Mouse (Mus musculus) heart, embryonic 11.5 days (tissue): ENCODE data around the gene Zfp318. TPM values are rescaled to one million over a fixed set of nuclear protein-coding genes. Genes with fewer than 3 reads are reported as not detected.

Experiments used
- ATAC-seq: fragments of 200-750 bp; cut with Nextera tagmentation; replicated peaks from 2 replicates; pipeline ENCODE4 v1.8.0; 2017; ENCODE audit warnings: moderate library complexity; ENCODE audit not compliant: insufficient number of reproducible peaks, low FRiP score, low TSS enrichment
- H3K27ac ChIP-seq: fragments of 300-500 bp; sonication (generic); 2 replicates; pipeline ENCODE4 v1.5.1; 2014; ENCODE audit warnings: mild to moderate bottlenecking, low read depth, low read length
- H3K27me3 ChIP-seq: fragments of 300-500 bp; sonication (generic); 2 replicates; pipeline ENCODE4 v1.6.1; 2014; ENCODE audit warnings: mild to moderate bottlenecking, low read length, mixed read lengths; ENCODE audit not compliant: control insufficient read depth, insufficient read depth
- H3K36me3 ChIP-seq: fragments of 300-500 bp; sonication (generic); 2 replicates; pipeline ENCODE4 v1.6.1; 2014; ENCODE audit warnings: mild to moderate bottlenecking, low read length, moderate library complexity, mixed read lengths; ENCODE audit not compliant: control insufficient read depth, insufficient read depth
- H3K4me1 ChIP-seq: fragments of 300-500 bp; sonication (generic); 2 replicates; pipeline ENCODE4 v1.6.1; 2014; ENCODE audit warnings: low read length; ENCODE audit not compliant: control insufficient read depth, insufficient read depth
- H3K4me2 ChIP-seq: fragments of 300-500 bp; sonication (generic); 2 replicates; pipeline ENCODE4 v1.6.1; 2014; ENCODE audit warnings: mild to moderate bottlenecking, moderate library complexity
- H3K4me3 ChIP-seq: fragments of 300-500 bp; sonication (generic); 2 replicates; pipeline ENCODE4 v1.5.1; 2014; ENCODE audit warnings: low read depth, low read length
- H3K9ac ChIP-seq: fragments of 300-500 bp; sonication (generic); 2 replicates; pipeline ENCODE4 v1.6.1; 2014; ENCODE audit warnings: mild to moderate bottlenecking, low read depth, low read length, moderate library complexity
- H3K9me3 ChIP-seq: fragments of 300-500 bp; sonication (generic); replicated peaks from 2 replicates; pipeline ENCODE4 v1.6.1; 2016; ENCODE audit warnings: low read length; ENCODE audit not compliant: control insufficient read depth
- WGBS: fragments of 180-500 bp; shearing (Covaris S2); extraction: QIAGEN DNeasy Blood & Tissue Kit; methylation state at CpG from one replicate; pipeline ENCODE4 v1.1.7; 2014; ENCODE audit not compliant: insufficient replicate concordance; 5-methylcytosine and 5-hydroxymethylcytosine counted together
- polyA plus RNA-seq: library from polyadenylated mRNA; unstranded; fragments of >200 nt; fragmentation: Nextera tagmentation; extraction: Ambion mirVana; gene quantifications from 2 replicates; pipeline ENCODE4 v1.2.1, GENCODE M21; 2014

Zfp318 gene
- polyA plus RNA-seq: 6.1 and 8.2 TPM in 2 replicates

DNA sequence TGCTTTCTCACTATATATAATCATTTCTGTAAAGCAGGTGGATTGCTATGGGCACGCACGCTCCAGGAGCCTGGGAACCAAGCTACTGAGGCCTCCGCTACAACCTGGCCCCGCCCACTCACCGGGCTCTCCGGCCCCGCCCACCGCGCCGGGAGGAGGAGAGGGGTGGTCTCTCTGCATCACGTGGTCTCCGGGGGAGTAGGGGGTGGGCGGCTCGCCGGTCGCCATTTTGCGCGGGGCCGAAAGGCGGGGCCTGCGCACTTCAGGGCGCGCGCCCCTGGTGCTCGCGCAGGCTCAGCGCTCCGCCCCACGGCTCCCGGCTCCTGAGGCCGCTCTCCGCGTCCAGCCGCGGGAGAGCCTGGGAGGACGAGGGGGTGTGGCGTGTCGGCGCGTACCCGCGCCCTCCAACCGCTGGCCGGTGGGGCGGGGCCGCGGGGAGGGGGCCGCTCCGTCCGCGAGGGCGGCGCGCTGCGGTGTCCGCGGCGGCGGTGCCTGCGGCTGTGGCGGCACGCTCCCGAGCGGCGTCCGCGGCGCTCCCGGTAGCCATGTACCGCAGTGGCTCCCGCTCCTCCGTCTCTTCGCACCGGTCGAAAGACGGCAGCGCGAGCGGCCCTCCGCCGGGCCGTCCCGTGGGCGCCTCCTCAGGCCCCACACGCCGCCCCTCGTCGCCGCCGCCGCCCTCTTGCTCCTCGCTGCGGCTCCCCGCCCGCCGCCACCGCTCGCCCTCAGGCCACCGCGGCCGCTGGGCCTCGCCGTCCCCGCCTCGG lies at the start of gene Zfp318:
Zfp318 (plus strand) TSS at position 438 of the 767 bp plus-strand sequence.
- Histone ChIP-seq H3K27ac (peak within 1 kb of the TSS; percentile 87), H3K9ac (peak within 1 kb of the TSS; percentile 94), H3K4me3 (peak within 1 kb of the TSS; percentile 67), H3K9me3 (no peaks in the 10 kb centered on the region), H3K27me3 (no peaks in the 10 kb centered on the region), H3K4me1 (peaks cover 8% of the 10 kb centered on the region), H3K4me2 (peak within 1 kb of the TSS; percentile 92), H3K36me3 (peaks cover 3% of the 10 kb centered on the region; the same call in 1 of the 2 replicates)
- under 1% methylated on average over 72 of the region's 105 CpGs for WGBS
- ATAC-seq: peak; percentile 98

DNA sequence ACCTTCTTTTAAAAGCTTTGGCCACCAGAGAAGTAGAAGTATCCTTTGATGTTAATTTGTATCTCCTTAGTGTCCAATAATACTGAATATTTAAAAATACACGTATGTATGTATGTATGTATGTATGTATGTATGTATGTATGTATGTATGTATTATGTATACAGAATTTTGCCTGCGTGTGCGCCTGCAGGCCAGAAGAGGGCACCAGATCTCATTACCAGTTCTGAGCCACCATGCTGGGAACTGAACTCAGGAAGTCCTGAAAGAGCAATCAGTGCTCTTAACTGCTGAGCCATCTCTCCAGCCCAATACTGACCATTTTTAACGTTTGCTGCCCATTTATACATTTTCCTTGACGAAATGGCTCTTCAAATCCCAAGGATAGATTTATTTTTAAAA lies 47.1 kb upstream of the Zfp318 start:
- H3K4me2 ChIP-seq: no peak overlapping the region
- no peaks in the 10 kb centered on the region for H3K27me3 ChIP-seq
- no peaks in the 10 kb centered on the region for H3K9me3 ChIP-seq
- H3K4me3 ChIP-seq: no peak overlapping the region
- H3K4me1 ChIP-seq: no peaks in the 10 kb centered on the region
- ATAC-seq: no peak
- H3K36me3 ChIP-seq: no peaks in the 10 kb centered on the region
- 17% methylated on average over 5 of the region's 5 CpGs for WGBS
- H3K9ac ChIP-seq: no peak overlapping the region
- no peak overlapping the region for H3K27ac ChIP-seq

DNA sequence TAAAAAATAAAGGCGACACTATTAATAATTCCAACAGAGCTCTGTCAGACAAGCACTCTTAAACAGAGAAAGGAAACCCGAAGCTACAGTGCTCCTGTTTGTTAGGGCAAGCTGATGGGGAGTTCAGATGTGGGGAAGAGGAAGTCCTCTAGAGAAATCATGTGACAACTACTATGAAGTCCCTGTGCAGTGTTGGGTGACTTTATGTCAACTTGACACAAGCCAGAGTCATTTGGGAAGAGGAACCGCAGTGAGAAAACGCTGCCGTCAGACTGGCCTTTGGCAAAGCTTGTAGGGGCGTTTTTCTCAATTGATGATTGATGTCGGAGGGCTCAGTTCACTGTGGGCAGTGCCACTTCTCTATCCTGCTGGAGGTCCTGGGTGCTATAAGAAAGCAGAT lies 42.3 kb upstream of the Zfp318 start:
- no peak overlapping the region for H3K4me2 ChIP-seq
- H3K4me3 ChIP-seq: no peak overlapping the region
- no peak for ATAC-seq
- H3K27me3 ChIP-seq: no peaks in the 10 kb centered on the region
- WGBS: 48% methylated on average over 7 of the region's 7 CpGs
- no peak overlapping the region for H3K27ac ChIP-seq
- no peaks in the 10 kb centered on the region for H3K4me1 ChIP-seq
- H3K36me3 ChIP-seq: no peaks in the 10 kb centered on the region
- H3K9me3 ChIP-seq: no peaks in the 10 kb centered on the region; the same call in 1 of the 2 replicates
- no peak overlapping the region for H3K9ac ChIP-seq

DNA sequence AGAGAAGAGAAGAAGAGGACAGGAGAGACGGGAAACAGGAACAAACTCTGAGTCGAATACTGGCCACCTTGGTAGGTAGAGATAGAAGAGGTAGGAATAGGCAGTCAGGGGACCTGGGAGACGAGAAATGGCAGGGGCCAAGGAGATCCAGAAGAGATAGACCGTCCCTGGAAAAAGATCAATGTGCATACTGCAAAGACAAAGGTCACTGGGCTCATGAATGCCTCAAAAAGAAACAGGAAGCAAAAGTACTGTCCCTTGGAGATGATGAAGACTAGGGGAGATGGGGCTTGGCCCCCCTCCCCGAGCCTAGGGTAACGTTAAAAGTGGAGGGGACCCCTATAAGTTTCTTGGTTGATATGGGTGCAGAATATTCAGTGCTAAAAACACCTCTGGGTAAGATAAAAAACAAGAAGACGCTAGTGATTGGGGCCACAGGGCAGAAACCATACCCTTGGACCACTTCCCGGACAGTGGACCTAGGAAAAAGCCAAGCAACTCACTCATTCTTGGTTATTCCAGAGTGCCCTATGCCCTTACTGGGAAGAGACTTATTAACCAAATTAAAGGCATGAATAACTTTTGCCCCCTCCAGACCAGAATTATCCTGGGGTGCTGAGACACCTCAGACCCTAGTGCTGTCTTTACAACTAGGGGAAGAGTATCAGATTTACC lies 32.4 kb upstream of the Zfp318 start:
- Histone ChIP-seq H3K9me3 (peaks cover 7% of the 10 kb centered on the region; the same call in 1 of the 2 replicates), H3K9ac (no peak overlapping the region), H3K4me1 (no peaks in the 10 kb centered on the region), H3K27me3 (no peaks in the 10 kb centered on the region), H3K36me3 (no peaks in the 10 kb centered on the region), H3K27ac (no peak overlapping the region), H3K4me2 (no peak overlapping the region), H3K4me3 (no peak overlapping the region)
- WGBS: 80% methylated on average over 8 of the region's 8 CpGs
- no peak for ATAC-seq

DNA sequence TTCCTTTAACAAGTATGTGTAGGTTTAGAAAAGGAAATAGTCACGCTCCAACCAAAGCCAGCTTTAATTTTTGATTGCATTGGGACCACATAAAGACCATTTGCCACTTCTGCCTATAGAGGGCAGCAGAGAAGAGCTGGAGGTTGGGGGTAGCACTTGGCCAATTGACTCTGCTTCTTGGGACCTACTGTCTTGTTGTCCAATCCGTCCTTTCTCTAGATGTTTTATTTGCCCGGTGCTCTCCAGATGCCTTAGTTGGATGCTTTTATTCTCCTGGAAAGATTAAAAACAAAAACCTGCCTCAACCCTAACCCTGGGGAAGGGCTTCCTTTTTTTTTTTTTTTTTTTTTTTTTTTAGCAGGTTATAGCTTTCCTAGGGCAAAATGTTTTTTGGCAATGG lies 11.7 kb upstream of the Zfp318 start:
- ATAC-seq: no peak
- no peaks in the 10 kb centered on the region for H3K27me3 ChIP-seq
- H3K4me1 ChIP-seq: no peaks in the 10 kb centered on the region
- H3K9ac ChIP-seq: no peak overlapping the region
- H3K27ac ChIP-seq: no peak overlapping the region
- H3K4me3 ChIP-seq: no peak overlapping the region
- no peak overlapping the region for H3K4me2 ChIP-seq
- 68% methylated on average over 3 of the region's 3 CpGs for WGBS
- H3K36me3 ChIP-seq: no peaks in the 10 kb centered on the region
- H3K9me3 ChIP-seq: no peaks in the 10 kb centered on the region

DNA sequence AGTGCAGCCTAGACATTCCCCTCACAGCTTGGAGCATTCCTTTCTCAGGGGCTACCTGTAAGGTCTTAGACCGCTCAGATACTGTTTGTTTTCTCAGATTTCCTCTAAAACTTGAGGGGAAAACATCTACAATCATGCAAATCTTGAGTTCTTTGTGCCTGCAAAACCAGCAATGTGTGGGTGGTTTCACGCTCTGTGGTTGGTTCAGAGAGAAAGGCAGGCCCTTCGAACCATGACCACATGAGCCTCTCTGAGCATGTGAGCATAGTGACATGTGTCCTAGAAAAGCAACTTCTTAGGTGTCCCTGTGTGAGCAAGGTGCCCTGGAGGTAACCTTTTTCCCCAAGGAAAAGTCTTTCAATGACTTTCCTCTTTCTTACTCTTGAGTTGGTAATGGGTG lies 5.0 kb upstream of the Zfp318 start:
- 80% methylated on average over 3 of the region's 3 CpGs for WGBS
- no peak for ATAC-seq
- no peaks in the 10 kb centered on the region for H3K36me3 ChIP-seq
- H3K4me2 ChIP-seq: no peak overlapping the region
- no peak overlapping the region for H3K27ac ChIP-seq
- no peak overlapping the region for H3K9ac ChIP-seq
- H3K4me1 ChIP-seq: no peaks in the 10 kb centered on the region
- H3K9me3 ChIP-seq: no peaks in the 10 kb centered on the region
- no peaks in the 10 kb centered on the region for H3K27me3 ChIP-seq
- no peak overlapping the region for H3K4me3 ChIP-seq

DNA sequence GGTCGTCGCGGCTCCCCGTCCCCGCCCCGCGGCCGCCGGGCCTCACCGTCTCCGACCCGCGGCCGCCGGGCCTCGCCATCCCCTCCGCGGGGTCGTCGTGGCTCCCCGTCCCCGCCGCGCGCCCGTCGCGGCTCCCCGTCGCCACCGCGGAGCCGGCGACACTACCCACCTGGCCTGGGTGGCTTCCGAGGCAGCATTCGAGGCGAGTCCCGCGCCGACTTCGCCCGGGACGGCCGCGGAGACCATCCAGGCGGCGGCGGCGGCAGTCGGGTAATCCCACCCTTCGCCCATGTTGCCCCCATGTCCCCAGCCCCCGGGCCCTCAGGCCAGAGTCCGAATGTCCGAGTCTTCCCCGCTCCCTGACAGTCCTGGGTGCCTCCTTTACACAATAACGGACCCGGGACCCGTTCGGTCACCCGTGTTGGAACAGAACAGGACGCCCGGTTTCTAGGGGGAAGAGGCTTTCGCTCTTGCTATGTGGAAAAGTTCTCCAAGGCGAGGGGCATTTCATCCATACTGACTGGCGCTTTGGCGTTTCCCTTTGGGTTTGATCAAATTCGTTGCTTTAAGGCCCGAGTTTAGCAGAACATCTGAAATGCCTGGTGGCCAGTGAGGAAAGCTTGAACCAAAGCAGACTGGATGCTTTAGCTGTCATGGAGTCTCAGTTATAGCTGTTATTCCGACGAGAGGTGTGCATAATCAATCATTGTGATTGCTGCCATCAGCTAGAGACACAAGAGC lies 700 bp downstream of the Zfp318 start:
- Histone ChIP-seq H3K4me1 (peaks cover 8% of the 10 kb centered on the region), H3K9ac (peak overlapping the region; percentile 94), H3K4me2 (peak overlapping the region; percentile 92), H3K36me3 (peaks cover 3% of the 10 kb centered on the region; the same call in 1 of the 2 replicates), H3K4me3 (peak overlapping the region; percentile 67), H3K27ac (peak overlapping the region; percentile 87), H3K9me3 (no peaks in the 10 kb centered on the region), H3K27me3 (no peaks in the 10 kb centered on the region)
- WGBS: under 1% methylated on average over 58 of the region's 70 CpGs
- ATAC-seq: no peak

DNA sequence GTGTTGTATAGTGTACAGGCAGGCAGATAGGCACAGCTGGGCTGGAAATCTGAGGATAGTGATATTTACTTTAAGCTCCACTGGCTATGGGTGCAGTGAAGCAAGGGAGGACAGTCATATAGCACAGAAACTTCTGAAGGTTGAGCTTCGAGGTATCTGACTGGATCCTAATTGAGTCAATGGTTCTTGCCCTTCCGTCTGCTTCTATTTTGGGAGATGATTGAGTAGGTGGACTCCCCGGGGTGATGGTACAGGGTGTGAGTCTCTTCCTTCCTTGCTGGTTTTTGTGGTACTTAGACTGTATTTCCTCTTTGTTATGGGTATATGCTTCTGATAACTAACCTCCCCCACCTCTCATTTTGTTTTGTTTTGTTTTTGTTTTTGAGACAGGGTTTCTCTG lies 4.7 kb downstream of the Zfp318 start:
- no peaks in the 10 kb centered on the region for H3K27me3 ChIP-seq
- H3K4me2 ChIP-seq: no peak overlapping the region
- H3K36me3 ChIP-seq: peaks cover 6% of the 10 kb centered on the region; the same call in 1 of the 2 replicates
- peaks cover 8% of the 10 kb centered on the region for H3K4me1 ChIP-seq
- H3K9ac ChIP-seq: no peak overlapping the region
- H3K27ac ChIP-seq: no peak overlapping the region
- no peak overlapping the region for H3K4me3 ChIP-seq
- 54% methylated on average over 3 of the region's 3 CpGs for WGBS
- H3K9me3 ChIP-seq: no peaks in the 10 kb centered on the region
- no peak for ATAC-seq
